Mouse (Mus musculus) left cerebral cortex, postnatal 4 days (tissue): ENCODE measurements at regions not wholly inside any gene's neighbourhood (a gene's known extent, or its start where the extent isn't known, plus 50 kb on each side); places are given as distances from the start of the nearest gene placed in this dataset.

Experiments
- DNase-seq: peaks from one replicate; pipeline ENCODE4 v3.0.0-alpha.2; 2022
- intact Hi-C: fragments of 180-260 bp; cut with DNase I; formaldehyde crosslinking; loops from one replicate; pipeline ENCODE4 v1.15.1; 2025

DNA sequence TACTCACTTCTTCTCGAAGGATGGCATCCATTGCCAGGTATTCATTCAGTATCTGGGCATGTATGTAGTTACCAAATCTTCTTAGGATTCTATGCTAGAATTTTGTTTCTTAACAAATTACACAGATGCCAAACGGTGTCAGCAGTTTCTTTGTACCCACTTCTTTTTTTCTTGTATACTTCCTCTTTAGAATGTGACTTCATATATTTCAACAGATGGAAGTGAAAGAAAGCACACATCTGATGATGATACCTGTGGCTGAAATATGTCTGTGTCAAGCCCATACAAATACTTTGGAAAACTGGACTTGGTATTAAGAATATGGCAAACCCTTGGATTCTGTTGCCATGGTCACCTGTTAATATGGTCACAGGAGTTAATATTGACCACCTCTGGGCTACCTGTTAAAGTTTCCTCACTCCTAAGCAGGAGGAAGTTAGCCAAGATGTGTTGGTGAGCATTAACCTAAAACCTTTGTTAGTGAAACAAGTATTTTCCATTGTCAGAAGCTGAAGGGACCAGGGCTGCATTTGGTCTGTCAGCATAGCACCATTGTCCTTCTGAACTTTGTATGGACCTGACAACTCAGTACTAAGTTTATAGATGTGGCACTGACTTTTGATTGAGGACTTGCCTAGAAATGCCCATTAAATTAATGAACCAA is 269.8 kb upstream of the Tbl1xr1 start:
- no peak for DNase-seq
- intact Hi-C loops: loop anchor here (10.0 kb wide), 1 partner anchor 268 kb away; the partner anchor contains the start of gene Tbl1xr1

DNA sequence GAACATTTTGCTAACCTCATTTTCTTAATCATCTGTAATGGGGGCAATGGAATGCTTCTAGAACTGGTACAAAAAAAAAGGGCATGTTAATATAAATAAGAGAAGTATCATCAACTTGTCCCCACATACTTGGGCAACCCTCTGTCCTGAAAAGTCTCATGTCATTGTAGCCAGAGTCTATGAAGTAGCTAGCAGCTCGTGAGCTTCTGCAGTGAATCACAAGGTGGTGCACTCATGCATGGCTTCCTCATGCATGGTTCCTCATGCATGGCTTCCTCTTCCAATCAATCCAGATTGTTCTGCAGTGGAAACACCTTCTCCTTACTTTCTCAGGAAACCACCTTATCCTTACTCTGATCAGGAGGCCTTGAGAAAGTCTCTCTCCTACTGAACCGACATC is 267.9 kb upstream of the Tbl1xr1 start:
- intact Hi-C loops: loop anchor here (10.0 kb wide), 1 partner anchor 266 kb away; the partner anchor contains the start of gene Tbl1xr1
- no peak for DNase-seq

DNA sequence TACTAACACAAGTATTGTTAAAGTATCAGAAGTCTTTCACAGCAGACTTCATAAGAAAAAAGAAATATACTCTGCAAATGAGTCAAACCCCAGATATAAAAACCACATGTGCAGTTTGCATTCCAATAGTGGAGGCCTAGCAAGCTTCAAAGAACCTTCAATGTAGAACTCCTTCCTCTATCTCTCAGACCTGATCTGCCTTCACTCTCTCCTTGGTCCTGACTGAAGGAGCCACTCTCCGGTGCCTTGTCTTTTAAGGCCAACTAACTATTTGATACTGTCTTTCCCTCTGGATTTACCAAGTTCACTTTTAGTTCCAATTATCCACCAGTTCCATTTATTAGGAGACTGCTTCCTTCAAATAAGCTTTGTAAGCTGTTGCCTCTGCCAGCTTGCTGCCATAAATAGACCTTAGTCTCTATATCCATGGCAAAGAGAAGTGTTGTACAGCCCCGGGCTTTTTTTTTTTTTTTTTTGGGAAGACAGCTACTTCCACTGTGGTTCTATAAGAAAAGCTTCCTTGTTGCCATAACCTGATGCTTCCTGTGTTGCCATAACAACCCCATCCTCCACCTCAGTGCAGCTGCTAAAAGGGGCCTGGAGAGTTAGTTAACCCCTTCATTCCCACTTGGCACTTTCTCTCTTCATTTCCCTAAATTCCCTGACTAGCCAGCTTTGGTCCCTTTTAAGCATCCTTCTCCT is 266.5 kb upstream of the Tbl1xr1 start:
- intact Hi-C loops: loop anchor here (10.0 kb wide), 1 partner anchor 265 kb away; the partner anchor contains the start of gene Tbl1xr1

DNA sequence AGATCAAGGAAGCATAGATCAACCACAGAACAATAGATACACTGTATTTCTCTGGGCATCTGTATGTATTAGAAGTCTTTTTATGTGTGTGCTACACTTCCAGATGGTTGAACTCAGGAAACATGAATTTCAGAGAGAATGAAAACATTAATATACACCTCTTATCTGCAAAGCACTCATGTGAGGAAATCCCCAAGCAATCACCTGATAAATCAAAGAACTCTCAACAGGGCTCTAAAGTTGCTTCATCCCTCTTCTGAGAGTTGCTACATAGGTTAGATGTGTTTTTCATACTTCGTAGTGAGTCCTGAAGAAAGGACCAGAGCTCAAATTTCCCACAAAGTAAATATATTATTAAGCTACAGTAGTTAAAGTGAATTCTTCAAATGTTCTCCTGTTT is 263.1 kb upstream of the Tbl1xr1 start:
- DNase-seq: no peak
- intact Hi-C loops: no loop called here

More for the DNA sequence above, 266.5 kb upstream of the Tbl1xr1 start:
- DNase-seq: no peak

DNA sequence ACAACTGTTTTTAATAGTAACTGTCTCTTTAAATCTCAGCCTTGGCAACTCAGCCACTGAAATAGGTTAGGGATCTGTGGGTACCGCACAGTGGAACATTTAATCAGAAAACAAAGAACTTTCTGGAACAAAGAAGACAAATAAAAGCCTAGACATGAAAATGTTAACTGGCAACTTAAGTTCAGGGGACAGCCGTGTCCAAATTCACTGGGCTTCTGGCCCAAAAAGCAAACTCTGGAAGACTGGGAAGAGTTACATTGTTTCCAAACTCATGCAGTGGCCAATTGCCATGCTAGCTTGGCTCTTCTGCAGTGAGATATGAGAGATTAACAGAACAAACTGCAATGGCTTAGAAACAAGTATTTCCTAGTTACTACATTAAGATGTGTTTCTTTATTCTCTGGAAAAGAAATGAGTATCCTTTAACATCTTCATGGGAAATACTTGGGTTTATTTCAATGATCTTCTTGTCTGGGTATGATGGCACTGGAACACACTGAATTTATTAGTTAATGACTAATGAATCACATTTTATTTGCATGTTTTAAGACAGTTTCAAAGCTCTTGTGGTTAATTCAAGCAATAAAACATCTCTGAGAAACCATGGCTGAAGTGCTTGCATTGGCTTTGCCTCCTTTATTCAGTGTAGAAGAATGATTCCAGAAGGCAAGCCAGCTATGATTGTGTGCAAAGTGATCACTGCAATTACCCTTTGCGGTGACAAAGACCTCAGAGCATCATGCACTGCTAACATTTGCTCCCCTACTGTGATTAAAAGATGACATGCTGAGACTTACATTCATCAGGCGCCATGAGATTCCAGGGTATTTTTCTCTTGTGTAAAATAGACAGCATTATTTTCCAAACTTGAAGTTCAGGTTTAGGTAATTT is 259.2 kb upstream of the Tbl1xr1 start:
- intact Hi-C loops: no loop called here

DNA sequence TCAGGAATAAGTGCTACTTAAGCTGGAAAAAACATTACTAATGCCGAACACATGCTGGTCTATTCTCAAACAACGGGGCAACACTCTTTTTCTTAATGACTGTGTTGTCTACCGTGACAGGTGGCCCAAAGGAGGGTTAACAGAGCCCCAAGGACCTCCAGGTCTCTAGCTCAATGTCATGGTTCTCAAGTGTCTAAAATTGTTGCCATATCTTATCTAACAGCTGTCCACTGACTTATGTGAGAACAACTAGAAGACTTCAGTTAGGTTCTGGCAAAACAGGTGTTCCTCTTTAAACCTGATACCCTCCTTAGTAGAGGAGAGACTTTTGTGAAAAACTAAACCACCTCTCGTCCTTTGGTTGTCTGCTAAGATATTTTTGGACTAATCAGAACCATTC is 257.4 kb upstream of the Tbl1xr1 start:
- DNase-seq: no peak
- intact Hi-C loops: no loop called here

More for the DNA sequence above, 259.2 kb upstream of the Tbl1xr1 start:
- DNase-seq: peak; percentile 51

DNA sequence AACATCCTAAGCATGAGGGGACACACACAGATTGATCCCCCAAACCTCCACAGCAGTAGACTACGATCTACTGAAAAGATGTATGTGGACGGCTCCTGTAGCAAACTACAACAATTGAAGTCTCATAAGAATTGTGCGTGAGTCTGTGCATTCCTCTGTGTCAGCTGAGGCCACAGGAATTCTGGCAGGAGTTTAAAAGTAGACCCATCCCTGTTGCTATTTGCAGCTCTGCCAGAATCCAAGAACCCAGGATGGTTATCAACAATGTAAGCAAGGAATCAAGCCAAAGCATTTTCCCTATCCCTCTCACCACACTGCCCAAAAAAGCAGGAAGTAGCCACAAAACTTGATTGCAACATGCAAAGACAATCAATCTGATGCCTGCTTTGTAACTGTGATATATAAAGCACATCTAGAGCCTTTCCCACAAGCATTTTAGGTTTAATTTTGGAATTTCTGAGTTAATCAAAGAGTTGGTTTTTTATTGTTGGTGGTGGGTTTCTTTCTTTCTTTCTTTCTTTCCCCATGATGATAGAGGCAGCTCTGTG is 256.3 kb upstream of the Tbl1xr1 start:
- no peak for DNase-seq

DNA sequence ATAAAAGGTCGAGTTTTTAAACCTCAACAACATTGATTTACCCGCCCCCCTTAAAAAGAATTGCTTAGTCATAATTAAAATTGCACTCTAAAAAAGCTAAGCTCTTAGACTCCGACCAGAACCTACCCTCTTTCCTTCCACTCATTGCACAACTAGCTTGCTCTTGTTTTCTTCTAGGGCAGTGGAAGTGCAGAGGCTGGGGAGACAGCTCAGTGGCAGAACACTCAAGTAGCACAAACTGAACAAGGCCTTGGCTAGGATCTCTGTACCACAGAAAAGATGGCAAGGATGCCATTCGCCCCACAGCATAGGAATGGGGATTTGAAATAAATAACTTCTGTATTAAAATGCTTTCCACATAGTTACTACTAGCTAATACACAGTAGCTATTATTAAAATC is 253.8 kb upstream of the Tbl1xr1 start:
- intact Hi-C loops: no loop called here
- DNase-seq: no peak

More for the DNA sequence above, 256.3 kb upstream of the Tbl1xr1 start:
- intact Hi-C loops: no loop called here

DNA sequence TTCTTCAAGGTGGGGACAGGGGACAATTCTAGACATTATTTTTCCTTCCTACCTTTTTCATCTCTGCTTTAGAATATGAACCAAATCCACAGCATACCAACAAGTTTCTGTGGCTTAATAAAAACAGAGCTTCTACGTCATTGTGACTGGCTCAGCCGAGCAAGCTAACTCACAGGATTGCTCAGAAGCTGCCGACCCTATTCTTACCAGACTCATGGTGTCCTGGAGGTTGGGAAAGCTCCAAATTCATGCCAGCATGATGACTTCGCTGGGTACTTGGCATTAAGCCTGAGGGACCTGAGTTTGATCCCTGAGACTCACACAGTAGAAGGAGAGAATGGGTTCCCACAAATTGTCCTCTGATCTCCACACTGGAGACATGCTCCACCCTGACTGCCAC is 253.1 kb upstream of the Tbl1xr1 start:
- peak; percentile 3 for DNase-seq
- intact Hi-C loops: no loop called here

DNA sequence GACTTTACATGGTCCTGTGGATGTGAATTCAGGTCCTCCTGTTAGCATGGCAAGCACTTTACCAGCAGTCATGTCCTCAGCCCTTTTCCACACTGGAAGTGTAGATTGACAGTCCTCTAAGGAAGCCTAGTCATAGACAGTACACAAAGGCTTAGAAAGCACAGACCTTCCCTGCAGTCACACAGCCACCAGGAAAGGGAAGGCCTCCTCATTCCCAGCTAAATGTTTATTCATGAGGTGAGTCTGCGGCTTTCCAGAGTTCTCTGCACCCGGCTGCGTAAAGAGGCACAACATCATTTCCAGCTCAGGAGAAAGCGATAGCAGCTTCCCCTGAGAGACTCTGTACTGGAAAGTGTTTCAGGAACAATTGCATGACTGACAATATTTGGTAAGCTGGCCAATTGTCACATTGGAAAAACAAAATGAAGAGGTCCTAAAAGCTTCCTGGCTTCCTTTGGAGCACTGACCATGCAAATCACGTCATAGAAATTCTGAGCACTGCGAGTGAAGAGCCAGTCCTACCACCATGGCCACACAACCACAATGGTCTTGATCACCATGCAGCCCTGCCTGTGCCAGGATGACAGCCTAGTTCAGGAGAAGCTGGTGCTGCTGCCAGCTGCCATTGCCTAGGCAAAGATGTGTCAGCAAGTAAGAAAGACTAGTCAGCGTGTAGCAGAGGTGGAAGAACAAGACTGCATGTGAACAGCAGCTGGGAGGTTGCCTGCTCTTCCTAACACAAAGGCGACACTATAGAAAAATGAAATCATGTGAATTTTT is 252.2 kb upstream of the Tbl1xr1 start:
- DNase-seq: peak; percentile 26
- intact Hi-C loops: no loop called here

DNA sequence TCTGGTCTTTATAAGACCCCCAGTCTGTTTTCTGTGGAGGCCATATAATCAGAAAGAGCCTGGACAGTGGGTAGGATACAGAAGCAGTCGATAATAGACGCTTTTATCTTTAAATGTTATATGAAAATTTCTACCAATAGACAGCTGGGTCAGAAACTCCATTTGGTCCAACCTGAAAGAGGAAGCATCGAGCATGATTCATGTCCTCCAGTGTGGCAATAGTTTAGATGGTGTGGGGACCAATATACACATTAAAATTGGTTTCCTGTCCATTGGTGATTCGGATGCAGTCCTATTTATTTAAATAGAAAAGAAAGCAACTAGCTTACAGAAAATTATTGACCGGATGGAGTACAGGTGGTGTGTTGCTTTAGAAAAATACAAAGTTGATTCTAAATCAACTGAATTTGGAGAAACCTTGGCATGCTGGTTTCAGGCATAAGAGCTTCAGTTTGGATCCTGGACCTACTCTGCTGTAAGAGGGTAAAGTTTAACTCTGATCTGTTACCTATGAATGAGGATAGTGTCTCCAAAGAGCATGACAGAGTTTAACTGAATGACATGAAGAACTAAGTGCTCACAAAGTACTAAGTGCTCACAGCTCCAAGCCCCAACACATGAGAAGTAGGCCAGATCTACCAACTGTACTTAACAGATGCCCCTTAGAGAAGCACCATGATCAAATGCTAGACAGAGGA is 251.4 kb upstream of the Tbl1xr1 start:
- no peak for DNase-seq

DNA sequence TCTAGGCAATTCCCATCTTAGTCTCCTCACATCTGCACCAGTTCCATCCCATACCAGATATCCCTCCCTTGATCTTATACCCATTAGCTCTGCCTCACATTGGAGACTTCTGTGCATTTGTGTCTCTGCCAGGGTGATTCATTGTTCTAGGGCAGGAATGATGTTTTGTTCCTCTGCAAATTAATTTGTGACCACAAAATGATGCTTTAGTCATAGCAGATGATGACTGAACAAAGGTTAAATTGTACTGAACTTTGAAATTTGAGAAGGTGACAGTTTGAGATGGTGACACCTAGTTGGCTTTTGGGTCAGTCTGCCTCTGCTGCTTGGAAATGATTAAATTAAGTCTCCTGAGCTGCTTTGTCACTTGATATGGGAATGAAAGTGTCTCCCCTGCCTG is 248.8 kb upstream of the Tbl1xr1 start:
- no peak for DNase-seq
- intact Hi-C loops: no loop called here

More for the DNA sequence above, 251.4 kb upstream of the Tbl1xr1 start:
- intact Hi-C loops: no loop called here

DNA sequence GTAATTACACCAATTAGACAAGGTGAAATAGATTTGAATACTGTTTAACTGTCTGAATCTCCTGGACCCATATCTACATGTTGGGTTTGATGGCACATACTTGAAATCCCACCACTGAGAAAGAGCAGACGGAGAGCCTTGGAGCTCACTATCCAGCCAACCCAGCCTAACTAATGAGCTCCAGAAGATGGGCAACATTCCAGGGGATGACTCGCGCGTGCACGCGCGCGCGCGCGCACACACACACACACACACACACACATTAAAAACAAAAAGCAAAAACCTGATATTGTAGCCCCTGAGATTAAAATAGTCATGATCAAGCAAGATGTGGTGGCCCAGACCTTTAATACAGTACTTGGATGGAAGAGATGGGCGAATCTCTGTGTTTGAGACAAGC is 243.3 kb upstream of the Tbl1xr1 start:
- no peak for DNase-seq

DNA sequence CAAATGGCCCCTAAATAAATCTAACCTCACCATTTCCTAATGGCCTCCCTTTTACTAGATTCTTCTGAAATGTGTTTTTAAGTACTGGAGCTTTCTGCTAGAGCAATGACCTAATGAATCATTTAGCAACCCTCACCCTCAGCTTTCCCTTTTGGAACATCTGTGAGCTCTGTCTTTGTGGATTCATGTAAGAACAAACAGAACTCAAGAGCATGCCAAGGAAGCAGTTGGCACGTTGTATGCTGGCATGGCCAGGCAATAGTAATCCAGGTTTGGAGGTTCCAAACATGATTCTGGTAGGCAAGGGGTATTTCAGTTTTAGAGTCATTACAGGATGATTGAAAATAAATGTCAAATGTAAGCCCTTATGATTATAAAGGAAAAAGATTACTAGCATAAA is 240.9 kb upstream of the Tbl1xr1 start:
- no peak for DNase-seq
- intact Hi-C loops: no loop called here

More for the DNA sequence above, 243.3 kb upstream of the Tbl1xr1 start:
- intact Hi-C loops: no loop called here

DNA sequence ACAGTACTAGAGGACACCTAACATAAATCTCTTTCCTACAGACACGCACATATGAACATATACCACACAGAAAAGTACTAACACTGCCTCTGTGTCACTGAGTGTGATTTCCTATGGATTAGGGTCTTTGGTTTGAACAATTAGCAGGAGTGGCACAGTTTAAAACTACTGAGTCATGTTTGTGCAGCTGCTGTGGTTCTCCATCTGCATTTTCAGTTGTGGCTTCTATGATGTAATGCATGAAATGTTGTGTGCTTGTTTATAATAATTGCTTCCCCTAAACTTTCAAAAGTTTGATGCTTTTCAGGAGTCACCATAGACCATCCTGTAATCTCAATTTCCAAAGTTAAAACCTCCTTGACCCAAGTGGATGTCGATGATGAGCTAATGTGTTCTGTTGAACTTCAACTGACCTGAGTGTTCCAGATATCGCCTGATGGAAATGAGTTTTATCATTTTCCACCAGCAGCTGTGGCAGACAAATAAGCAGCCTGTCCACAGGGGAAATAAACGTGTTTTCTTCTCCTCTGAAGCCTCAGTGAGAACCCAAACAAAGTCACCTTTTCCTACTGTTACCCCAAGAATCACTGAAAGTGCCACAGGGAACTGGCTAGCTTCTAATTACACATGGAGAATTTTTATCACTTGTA is 239.0 kb upstream of the Tbl1xr1 start:
- intact Hi-C loops: no loop called here
- no peak for DNase-seq

DNA sequence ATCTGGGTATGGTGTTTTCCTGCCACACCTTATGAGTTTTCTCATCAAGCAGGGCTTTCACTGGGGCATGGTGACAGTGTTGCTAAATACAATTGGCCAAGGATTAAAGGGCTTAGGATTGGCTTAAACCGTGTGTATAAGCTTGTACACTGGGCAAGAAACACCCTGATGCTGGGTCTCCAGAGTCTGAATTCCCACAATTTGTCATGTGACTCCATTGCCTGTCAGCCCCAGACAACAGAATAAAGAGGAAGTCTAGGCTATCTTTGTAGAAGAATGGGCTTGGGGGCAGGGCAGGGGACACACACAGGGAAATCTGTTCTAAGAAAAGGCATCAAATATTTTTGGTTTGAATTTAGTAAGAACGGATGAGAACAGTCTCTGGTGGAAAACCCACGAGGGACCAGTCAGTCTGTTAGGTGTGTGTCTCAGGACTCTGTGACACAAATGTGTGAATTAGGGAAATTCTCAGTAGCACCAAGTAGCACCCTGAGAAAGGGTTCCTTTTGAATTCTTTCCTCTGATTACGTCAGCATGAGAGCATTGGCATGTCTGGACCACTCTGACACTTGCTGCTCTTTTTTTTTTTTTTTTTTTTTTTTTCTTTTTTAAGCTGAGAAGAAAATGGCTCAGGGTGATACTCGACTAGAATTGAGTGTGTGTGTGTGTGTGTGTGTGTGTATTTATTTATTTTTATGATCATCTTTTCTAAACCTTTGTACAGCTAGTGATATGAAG is 235.5 kb upstream of the Tbl1xr1 start:
- intact Hi-C loops: no loop called here
- DNase-seq: no peak

DNA sequence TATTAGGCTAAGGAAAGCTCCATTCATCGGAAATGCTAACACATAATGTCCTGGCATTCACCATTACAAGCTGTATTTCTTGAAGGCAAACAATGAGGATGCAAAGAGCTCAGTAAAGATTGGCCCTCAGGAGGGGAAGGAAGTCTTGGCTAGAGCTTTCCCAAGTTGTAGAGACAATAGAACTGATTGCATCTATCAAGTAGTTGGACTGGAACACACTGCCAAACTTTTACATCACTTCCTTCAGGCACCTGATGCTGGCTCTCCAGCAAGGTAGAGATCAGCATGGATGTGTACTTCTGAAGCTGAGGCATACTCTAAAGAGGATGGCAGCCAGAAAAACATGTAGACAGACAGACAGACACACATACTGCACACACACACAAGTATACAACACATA is 234.9 kb upstream of the Tbl1xr1 start:
- DNase-seq: no peak
- intact Hi-C loops: no loop called here

DNA sequence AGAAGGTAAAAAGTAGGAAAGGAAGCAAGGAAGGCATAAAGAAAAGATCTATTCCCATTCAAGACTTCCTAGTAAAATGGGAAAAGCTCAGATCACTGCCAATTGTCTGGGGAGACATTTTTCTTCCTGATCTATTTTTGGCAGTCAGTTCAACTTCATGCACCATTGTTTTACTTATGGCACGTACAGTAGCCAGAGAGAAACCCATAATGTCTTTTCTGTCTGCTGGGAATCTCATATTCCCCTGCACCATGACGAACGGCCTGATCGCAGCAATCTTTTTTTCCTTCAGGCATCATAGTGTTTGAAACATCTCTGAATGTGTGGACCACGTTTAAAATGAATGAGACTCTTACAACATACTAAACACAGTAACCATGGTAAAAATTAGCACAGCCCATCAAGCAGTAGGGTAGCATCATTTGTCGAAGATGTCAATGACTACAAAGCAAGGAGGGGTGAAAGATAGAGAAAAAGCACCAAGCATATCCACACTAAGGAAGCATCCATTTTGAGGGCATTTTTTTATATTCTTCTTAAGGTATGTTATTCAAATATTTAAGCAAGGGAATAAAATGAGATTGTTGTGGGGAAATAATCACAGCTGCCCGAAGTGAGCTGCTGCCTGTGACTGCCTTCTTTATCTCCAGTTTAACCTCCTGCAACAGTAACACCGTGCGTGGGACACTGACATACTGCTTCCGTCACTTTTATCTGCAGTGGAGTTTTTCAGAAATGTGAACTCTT is 233.7 kb upstream of the Tbl1xr1 start:
- DNase-seq: no peak
- intact Hi-C loops: no loop called here
